Mouse (Mus musculus) lung, postnatal 25 days (tissue): ENCODE data around the gene Rfc4.

Experiments
- DNase-seq: peaks from one replicate; pipeline ENCODE4 v3.0.0; 2022; ENCODE audit warnings: low spot score

Gene Rfc4

DNA sequence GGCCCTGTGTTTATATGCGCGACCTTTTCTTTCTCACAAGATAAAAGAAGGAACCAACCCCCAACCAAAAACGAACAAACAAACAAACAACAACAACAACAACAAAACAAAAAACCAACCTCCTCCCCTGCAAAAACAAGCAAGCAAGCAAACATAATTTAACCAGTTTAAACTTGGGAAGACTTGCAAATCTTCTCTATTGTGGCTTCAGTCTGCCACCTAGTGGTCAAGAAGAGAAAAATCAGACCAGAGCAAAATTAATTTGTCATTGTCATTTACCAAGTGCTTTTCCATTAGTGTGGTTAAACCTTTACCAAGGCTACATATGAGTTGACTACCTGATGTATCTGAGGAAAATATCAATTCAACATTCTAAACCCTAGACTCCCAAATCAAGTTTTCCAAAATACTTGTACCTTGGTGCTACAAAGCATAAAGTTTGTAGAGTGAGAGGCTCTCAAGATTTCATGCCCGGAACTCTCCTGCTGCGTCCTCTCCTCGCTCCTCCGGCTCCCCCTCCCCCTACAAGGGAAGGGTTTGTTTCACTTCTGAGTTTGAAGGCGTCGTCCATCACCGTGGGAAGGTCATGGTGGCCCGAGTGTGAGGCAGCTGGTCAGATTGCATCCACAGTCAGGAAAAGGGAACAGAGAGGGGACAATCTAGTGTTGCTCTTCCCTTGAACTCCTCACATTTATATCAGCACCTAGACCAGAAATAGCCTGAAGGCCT is 8.0 kb upstream of the Rfc4 start:
- peak; percentile 30 for DNase-seq

- no peak for DNase-seq
These were observed 4.8 kb upstream of the Rfc4 start for GRCm38 (mm10) chr16:23132336-23132735.

DNA sequence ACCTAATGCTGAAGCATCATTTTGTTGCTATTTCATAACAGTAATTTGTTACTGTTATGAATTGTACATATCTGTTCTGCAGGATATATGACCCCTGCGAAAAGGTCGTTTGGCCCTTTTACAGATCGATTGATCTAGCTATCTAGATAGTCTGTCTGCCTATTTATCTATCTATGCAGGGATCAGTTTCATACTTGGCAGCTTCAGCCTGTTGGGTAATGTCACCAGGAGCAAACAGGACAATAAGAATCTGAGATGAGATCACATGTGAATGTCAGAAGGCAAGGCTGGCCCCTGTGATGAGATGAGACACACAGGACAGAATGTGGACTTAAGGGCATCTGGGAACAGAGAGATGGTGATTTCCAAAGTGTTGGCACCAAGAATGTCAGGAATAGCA is 2.8 kb upstream of the Rfc4 start:
- DNase-seq: no peak

GRCm38 (mm10) chr16:23127311-23127672 is 245 bp downstream of the Rfc4 start:
- DNase-seq: no peak

DNA sequence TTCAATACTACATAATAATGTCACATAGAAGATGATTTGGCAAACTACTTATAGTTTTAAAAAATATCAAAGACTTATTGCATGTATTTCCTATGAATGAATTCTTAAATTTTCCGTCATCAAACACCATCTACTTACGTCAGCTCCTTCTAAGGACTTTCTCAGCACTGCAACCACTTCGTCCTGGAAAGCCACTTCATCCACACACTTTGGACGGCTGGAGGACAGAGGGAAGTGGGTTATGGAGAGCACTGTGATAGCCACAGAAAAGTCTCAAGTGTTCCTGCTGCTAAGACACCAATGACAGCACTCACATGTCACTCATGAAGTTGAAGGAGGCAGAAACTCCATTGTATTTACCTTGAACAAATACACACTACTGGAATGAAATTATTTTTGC is 3.1 kb downstream of the Rfc4 start:
- DNase-seq: peak; percentile 38

DNA sequence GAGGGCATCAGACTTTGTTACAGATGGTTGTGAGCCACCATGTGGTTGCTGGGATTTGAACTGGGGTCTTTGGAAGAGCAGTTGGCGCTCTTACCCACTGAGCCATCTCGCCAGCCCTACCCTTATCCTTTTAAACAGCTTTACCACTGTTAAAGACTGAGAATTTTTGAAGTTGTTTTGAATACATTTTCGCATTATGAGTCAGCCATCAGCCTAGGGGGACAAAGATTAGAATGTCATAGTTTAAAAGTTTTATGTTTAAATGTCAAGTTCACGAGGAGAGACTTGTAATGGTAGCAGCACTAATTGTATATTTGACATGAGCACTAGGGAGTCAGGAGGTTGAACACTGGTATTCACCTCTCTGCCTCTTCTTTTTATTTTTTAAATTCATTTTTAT is 4.4 kb downstream of the Rfc4 start:
- DNase-seq: no peak

DNA sequence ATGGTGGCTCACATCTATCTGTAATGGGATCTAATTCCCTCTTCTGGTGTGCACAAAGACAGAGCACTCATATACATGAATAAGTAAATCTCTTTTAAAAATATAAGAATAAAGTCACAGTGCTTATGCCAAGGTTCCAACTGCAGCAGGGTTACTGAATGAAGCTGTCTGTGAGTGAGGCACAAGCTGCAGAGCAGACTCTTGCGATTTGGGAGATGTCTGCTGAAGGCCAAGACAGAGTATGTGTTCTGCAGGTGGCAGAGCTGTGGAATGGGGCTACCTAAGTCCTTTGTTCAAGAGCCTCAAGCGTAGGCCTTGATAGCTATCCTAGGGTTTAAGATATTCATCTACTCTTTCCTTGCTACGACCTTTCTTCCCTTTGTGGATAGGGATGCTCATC is 5.1 kb downstream of the Rfc4 start:
- DNase-seq: no peak

GRCm38 (mm10) chr16:23117173-23117572 is 10.4 kb downstream of the Rfc4 start:
- DNase-seq: no peak

DNA sequence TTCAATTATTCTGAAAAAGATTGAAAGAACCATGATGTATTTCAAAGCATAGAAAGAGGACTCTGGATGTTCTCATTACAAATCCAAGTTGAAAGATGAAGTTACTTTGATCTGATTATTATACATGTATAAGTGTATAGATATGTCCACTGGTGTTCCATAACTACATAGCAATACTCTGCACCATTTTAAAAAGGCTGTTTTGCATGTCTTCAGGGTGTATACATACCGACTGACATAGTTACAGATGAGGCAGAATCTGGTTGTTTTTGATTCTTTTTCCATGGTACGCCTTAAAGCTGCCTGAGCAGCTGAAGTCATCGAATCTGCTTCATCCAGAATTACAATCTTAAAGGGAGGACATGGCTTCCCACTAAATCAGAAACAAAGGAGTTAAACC is 12.1 kb downstream of the Rfc4 start:
- DNase-seq: no peak

- DNase-seq: no peak
These were observed 13.0 kb downstream of the Rfc4 start for GRCm38 (mm10) chr16:23114339-23115171.

- no peak for DNase-seq
These were observed 13.6 kb downstream of the Rfc4 start for GRCm38 (mm10) chr16:23113903-23114302.

- no peak for DNase-seq
These were observed 14.6 kb downstream of the Rfc4 start for GRCm38 (mm10) chr16:23112861-23113435.

DNA sequence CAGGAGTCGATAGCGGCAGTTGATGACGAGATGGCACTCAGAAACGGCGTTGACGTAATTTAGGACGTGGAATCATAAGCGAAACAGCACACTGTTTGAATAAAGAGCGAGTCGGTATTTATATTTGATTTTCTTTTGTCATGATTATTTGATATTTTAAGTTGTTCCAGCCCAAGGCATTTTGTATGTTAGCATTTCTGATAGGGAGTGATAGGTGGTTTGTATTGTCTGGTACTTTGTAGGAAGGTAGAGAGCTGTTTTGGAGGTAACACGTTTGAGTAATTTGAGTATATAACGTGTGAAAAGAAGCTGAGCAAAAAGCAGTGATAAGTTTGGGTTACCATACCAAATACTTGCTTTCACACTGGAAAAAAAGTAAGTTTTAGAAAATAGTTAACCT is 15.2 kb downstream of the Rfc4 start:
- DNase-seq: no peak

DNA sequence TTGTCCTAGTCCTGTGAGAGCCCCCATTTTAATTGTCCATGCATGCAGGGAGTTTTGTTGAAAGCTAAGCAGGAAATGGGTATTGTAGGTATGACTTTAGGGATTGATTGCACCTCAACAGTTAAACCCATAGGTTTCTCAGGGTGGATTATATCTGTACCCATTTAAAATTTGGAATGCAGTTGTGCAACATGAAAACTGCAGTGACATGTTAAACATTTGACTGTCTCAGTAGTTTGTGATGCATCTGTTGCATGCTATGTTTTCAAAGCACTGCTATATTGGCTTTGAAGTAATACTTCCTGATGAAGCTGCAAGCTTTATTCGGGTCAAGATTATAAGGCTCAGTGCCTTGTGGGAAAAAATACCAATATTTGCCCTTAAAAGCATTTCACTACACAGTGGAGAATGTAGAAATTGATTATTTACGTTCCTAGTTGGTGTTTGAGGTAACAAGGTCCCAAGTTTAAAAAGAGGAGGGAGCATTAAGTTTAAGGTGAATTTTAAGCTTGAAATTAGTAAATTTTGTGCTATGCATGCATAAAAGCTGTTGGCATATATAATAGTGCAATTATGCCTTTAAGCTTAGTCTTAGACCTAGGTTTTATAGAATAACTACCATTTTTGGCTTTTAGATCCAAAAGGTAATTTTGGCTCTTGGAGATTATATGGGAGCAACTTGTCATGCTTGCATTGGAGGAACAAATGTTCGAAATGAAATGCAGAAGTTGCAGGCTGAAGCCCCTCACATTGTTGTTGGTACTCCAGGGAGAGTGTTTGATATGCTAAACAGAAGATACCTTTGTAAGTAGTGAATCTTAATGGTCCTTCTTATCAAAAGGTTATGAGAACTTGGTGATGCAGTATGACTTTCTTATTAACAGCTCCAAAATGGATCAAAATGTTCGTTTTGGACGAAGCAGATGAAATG is 17.9 kb downstream of the Rfc4 start:
- no peak for DNase-seq

- DNase-seq: no peak
These were observed 18.6 kb downstream of the Rfc4 start for GRCm38 (mm10) chr16:23108943-23109342.

DNA sequence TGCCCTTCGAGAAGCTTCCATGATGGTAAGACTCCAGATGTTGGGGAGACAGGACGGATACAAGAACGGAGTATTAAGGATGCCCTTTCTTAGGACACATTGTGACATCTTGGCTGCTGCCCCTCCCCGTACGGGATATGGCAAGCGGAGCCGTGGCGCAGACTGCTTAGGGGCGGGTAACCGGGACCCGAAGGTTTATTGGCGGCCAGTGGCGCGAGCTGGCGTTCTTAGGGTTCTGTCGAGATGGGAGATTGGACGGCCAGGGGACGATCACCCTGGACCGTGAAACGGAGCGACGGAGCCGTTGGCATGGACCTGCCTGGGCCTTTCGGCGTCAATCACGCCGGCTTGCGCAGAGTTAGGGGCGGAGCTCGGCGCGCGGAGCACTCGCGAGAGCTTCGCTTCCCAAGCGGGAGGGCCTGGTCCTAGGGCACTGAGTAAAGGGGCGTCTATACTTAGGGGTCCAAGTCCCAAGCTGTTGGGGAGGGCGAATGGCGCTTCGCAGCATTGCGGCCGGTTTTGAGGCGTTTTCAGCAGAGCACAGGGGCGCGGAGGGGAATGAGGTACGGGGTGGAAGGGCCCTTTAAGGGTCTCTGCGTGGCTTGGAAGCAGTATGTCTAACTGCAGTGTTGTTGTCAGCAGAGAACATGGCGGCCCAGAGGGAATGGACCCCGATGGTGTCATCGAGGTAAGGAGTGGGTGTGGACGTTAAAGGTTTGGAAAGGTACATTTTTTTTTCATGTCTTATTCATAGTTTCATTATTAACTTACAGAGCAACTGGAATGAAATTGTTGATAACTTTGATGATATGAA is 19.4 kb downstream of the Rfc4 start:
- peak; percentile 87 for DNase-seq

GRCm38 (mm10) chr16:23107231-23107942 is 20.1 kb downstream of the Rfc4 start, which contains the start of gene Eif4a2:
Gene Eif4a2, plus strand, starts transcription at chr16:23107444.
- DNase-seq: peak; percentile 91

DNA sequence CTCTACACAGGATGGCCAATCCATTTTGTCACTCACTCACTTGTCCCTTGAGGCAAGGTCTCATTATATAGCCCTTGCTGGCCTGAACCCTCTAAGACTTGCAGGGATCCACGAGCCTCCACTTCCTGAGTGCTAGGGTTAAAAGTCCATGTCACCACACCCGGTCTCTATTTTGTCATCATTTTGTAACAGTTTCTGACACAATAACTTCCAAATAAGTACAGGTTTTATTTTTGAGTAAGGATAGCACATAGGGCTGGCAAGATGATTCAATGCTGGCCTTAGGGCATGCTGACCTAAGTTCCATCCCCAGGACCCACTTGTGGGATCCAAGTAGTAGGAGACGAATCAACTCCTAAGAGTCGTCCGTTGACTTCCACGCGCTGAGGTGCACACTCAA is 21.4 kb downstream of the Rfc4 start:
- no peak for DNase-seq

GRCm38 (mm10) chr16:23103841-23104240 is 23.7 kb downstream of the Rfc4 start:
- no peak for DNase-seq

DNA sequence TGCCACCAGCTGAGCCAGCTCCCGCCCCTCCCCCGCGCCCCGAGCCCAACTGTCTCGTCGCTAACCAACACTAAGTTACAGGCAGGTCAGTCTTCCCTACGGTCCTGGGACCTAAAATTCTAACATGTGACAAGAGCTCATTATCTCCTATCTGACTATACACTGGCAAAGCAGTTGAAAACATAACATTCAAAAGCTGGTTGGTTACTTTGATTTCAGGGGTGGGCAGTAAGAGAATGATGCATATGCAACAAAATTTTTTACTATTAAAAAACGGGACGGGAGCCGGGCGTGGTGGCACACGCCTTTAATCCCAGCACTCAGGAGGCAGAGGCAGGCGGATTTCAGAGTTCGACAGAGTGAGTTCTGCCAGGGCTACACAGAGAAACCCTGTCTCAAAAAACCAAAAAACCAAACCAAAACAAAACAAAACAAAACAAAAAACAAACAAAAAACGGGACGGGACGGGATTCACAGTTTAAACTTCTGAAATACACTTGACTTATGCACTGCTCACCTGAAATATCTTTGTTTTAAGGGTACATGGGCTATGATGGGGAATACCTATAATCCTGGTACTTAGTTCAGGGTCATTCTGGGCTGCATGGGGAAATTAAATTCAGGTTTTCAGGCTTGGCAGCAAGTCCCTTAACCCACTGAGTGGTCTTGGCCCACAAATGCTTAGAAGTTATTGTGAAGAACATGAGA is 24.3 kb downstream of the Rfc4 start:
- DNase-seq: no peak
